Mouse (Mus musculus): Measurements from ENCODE around the gene Igsf3. TPM values are rescaled to one million over a fixed set of nuclear protein-coding genes. Genes with fewer than 3 reads are reported as not detected.

Igsf3 gene
- polyA plus RNA-seq, 1 experiment from 2014 or later, result 27.6 TPM

DNA sequence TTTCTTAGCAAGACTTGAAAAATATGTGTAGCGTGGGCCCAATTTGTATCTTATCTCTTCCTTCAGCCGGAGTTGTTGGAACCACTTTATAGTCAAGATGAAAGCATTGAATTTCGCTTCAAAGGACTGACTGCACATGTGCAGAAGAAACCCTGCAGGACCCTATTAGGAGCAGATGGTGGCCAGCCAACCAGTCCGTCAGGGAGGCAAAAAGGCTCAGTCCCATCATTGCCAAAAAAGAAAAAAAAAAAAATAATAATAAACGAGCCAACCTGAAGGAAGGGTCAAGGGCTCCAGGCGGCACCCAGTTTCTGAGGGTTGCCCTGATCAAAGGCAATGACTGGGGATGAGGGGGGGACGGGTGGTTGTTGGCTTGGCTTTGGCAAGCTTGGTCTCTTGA, 83.7 kb downstream of the Igsf3 start:
- 68% methylated on average over 7 of the region's 7 CpGs for WGBS
- no peak for ATAC-seq (ENCODE audit: low FRiP score)
- H3K4me3 ChIP-seq (ENCODE audit: low read depth, low read length), result no peak overlapping the region
- DNase-seq (ENCODE audit: low spot score), result no peak
- H3K27ac ChIP-seq (ENCODE audit: low read depth, low read length), result 0 out of 2 replicates have a peak overlapping the region, but pooled peaks have one; percentile 30
- no peaks in the 10 kb centered on the region for H3K9me3 ChIP-seq (ENCODE audit: control insufficient read depth, low read length)
- no peaks in the 10 kb centered on the region for H3K27me3 ChIP-seq (ENCODE audit: control insufficient read depth, insufficient read depth, low read length)
- no peak overlapping the region for H3K4me2 ChIP-seq (replicated peaks; ENCODE audit: low read depth, low read length)
- H3K9ac ChIP-seq (ENCODE audit: low read depth, low read length), result no peak overlapping the region
- H3K4me1 ChIP-seq (replicated peaks; ENCODE audit: control insufficient read depth, insufficient read depth, low read length), result no peaks in the 10 kb centered on the region; the same call in 1 of the 2 replicates
- peaks cover 9% of the 10 kb centered on the region for H3K36me3 ChIP-seq (ENCODE audit: control insufficient read depth, insufficient read depth, low read length)

DNA sequence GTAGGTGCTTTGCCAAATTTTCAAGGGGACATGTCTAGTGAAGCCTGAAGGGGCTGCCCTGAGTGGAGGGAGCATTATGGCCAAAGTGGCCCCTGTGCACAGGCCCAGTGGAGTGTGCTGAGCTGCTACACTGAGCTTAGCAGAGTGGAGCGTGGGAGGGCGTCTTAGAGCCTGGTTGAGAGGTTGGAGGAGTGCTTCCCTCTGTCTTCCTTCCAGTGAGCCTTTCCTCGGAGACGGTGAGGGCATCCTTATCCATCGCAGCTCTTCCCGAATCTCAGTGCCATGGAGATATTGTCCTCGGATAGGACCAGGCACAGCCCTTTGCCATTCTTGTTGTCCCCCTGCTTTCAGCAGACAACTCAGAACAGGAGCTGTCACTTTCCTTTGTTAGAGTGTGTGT, 84.2 kb downstream of the Igsf3 start:
- Histone ChIP-seq H3K4me3 (ENCODE audit: low read depth, low read length) (no peak overlapping the region), H3K36me3 (ENCODE audit: control insufficient read depth, insufficient read depth, low read length) (peaks cover 9% of the 10 kb centered on the region), H3K4me1 (replicated peaks; ENCODE audit: control insufficient read depth, insufficient read depth, low read length) (no peaks in the 10 kb centered on the region; the same call in 1 of the 2 replicates), H3K4me2 (replicated peaks; ENCODE audit: low read depth, low read length) (no peak overlapping the region), H3K9ac (ENCODE audit: low read depth, low read length) (no peak overlapping the region), H3K27ac (ENCODE audit: low read depth, low read length) (0 out of 2 replicates have a peak overlapping the region, but pooled peaks have one; percentile 30), H3K9me3 (ENCODE audit: control insufficient read depth, low read length) (no peaks in the 10 kb centered on the region), H3K27me3 (ENCODE audit: control insufficient read depth, insufficient read depth, low read length) (no peaks in the 10 kb centered on the region)
- WGBS, result 63% methylated on average over 7 of the region's 7 CpGs
- peak; percentile 28 for DNase-seq (ENCODE audit: low spot score)
- no peak for ATAC-seq (ENCODE audit: low FRiP score)

DNA sequence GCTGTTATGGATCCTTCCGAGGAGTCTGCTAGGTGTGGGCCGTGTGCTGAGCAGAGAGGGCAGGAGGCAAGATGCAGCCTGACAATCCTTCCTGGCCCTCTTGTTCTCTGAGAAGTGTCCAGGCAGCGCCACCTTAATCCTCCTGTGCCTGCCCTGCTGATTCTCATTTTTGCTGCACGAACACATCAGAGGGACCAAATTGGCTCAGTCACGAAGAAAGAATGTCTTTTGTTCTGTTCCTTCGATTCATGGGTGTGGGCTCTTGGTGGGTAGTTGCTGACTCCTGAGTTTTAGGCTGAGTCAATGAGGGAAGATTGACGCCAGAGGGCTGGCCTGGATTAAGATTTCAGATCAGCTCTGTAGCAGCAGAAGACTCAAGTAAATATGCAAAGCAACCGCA, 84.9 kb downstream of the Igsf3 start:
- H3K36me3 ChIP-seq (ENCODE audit: control insufficient read depth, insufficient read depth, low read length), result peaks cover 9% of the 10 kb centered on the region
- WGBS, result 29% methylated on average over 8 of the region's 8 CpGs
- peak overlapping the region; percentile 31 for H3K9ac ChIP-seq (ENCODE audit: low read depth, low read length)
- no peaks in the 10 kb centered on the region for H3K27me3 ChIP-seq (ENCODE audit: control insufficient read depth, insufficient read depth, low read length)
- H3K4me1 ChIP-seq (replicated peaks; ENCODE audit: control insufficient read depth, insufficient read depth, low read length), result no peaks in the 10 kb centered on the region; the same call in 1 of the 2 replicates
- H3K27ac ChIP-seq (ENCODE audit: low read depth, low read length), result peak overlapping the region; percentile 70; the same call in 1 of the 2 replicates
- no peak overlapping the region for H3K4me3 ChIP-seq (ENCODE audit: low read depth, low read length)
- ATAC-seq (ENCODE audit: low FRiP score), result peak; percentile 26; the same call in 1 of the 2 replicates
- peak; percentile 43 for DNase-seq (ENCODE audit: low spot score)
- no peaks in the 10 kb centered on the region for H3K9me3 ChIP-seq (ENCODE audit: control insufficient read depth, low read length)
- H3K4me2 ChIP-seq (replicated peaks; ENCODE audit: low read depth, low read length), result no peak overlapping the region

DNA sequence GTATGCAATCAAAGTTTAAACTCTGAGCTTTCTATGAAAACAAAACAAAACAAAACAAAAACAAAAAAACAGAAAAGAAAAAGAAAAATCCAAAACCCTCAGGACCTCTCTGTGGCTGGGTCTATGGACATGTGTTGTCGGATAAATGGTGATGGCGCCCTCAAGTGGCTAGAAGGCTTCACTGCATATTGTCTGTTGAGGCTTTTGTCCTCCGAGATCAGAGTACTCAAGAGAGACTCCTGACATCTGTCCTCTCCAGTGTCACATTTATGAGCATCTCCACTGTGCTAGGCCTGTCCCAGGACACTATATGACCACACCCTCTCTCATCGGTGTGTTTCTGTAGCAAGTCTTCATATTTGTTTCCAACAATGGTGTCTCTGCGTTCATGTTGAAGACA, 85.4 kb downstream of the Igsf3 start:
- DNase-seq (ENCODE audit: low spot score), result peak; percentile 91
- Histone ChIP-seq H3K27ac (ENCODE audit: low read depth, low read length) (no peak overlapping the region), H3K36me3 (ENCODE audit: control insufficient read depth, insufficient read depth, low read length) (peaks cover 9% of the 10 kb centered on the region), H3K9ac (ENCODE audit: low read depth, low read length) (peak overlapping the region; percentile 31; the same call in 1 of the 2 replicates), H3K4me2 (replicated peaks; ENCODE audit: low read depth, low read length) (no peak overlapping the region), H3K4me1 (replicated peaks; ENCODE audit: control insufficient read depth, insufficient read depth, low read length) (no peaks in the 10 kb centered on the region; the same call in 1 of the 2 replicates), H3K27me3 (ENCODE audit: control insufficient read depth, insufficient read depth, low read length) (no peaks in the 10 kb centered on the region), H3K9me3 (ENCODE audit: control insufficient read depth, low read length) (no peaks in the 10 kb centered on the region), H3K4me3 (ENCODE audit: low read depth, low read length) (no peak overlapping the region)
- ATAC-seq (ENCODE audit: low FRiP score), result peak; percentile 57
- 25% methylated on average over 5 of the region's 5 CpGs for WGBS

DNA sequence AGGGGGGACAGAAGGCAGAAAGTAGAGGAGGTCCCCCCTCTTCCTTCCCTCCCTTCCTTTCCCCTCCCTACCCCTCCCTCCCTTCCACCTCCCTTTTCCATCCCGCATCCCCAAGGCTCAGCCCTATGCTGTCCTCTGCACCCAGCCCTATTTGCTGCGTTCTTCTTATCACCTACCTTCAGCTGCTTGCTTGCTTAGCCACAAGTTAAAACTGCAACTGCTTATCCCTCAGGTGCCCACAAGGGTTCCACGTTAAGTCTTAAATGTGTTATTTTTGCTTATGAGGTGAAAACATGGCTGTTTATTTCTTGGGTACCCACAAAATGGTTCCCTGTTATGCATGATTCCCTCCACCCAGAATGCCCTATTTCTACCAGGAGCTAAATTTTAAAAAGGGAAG, 86.6 kb downstream of the Igsf3 start:
- Histone ChIP-seq H3K9ac (ENCODE audit: low read depth, low read length) (no peak overlapping the region), H3K27ac (ENCODE audit: low read depth, low read length) (no peak overlapping the region), H3K4me3 (ENCODE audit: low read depth, low read length) (no peak overlapping the region), H3K9me3 (ENCODE audit: control insufficient read depth, low read length) (no peaks in the 10 kb centered on the region), H3K4me2 (replicated peaks; ENCODE audit: low read depth, low read length) (no peak overlapping the region), H3K27me3 (ENCODE audit: control insufficient read depth, insufficient read depth, low read length) (no peaks in the 10 kb centered on the region), H3K4me1 (replicated peaks; ENCODE audit: control insufficient read depth, insufficient read depth, low read length) (no peaks in the 10 kb centered on the region; the same call in 1 of the 2 replicates), H3K36me3 (ENCODE audit: control insufficient read depth, insufficient read depth, low read length) (peaks cover 3% of the 10 kb centered on the region; the same call in 1 of the 2 replicates)
- WGBS, result 90% methylated on average over 3 of the region's 3 CpGs
- ATAC-seq (ENCODE audit: low FRiP score) (no peak), DNase-seq (ENCODE audit: low spot score) (no peak)

DNA sequence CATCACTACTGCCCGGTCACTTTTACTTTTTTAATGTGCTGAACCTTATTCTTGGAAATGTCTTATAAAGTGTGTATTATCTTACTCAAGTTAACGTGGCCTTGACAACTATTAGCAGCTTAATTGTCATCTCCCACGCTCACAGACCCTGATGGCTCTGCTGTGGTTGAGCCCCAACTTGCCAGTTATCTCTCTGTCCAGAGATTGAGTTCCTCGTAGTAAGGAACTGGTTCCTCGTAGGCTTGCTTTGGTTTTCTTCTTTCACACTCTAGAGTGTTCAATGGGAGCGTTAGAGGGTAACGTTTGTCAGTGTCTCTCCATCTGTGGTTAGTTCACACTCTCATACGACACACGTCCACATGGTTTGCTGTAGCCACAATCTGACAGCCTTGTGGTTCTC, 92.8 kb downstream of the Igsf3 start:
- Histone ChIP-seq H3K27ac (ENCODE audit: low read depth, low read length) (no peak overlapping the region), H3K9me3 (ENCODE audit: control insufficient read depth, low read length) (no peaks in the 10 kb centered on the region), H3K4me3 (ENCODE audit: low read depth, low read length) (no peak overlapping the region), H3K4me2 (replicated peaks; ENCODE audit: low read depth, low read length) (no peak overlapping the region), H3K27me3 (ENCODE audit: control insufficient read depth, insufficient read depth, low read length) (no peaks in the 10 kb centered on the region), H3K9ac (ENCODE audit: low read depth, low read length) (no peak overlapping the region), H3K36me3 (ENCODE audit: control insufficient read depth, insufficient read depth, low read length) (no peaks in the 10 kb centered on the region), H3K4me1 (replicated peaks; ENCODE audit: control insufficient read depth, insufficient read depth, low read length) (no peaks in the 10 kb centered on the region)
- ATAC-seq (ENCODE audit: low FRiP score) (no peak), DNase-seq (ENCODE audit: low spot score) (no peak)
- WGBS, result 90% methylated on average over 9 of the region's 9 CpGs

DNA sequence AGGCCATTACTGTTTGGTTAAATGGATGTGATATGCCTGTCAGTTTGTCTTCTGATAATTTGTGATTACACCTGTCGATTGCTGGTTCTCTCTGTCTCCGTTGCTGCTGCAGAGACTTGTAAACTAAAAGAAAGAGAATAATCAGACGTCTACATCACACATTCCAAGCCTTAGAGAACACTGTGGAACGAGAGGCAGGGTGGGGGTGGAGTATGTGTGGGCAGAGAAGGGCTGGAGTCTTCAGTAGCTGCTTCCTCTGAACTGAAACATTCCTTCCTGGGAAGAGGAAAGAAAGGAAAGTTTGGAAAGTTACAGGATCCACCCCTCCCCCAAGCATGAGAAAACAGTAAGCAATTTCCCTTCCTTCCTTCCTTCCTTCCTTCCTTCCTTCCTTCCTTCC, 95.0 kb downstream of the Igsf3 start:
- Histone ChIP-seq H3K36me3 (ENCODE audit: control insufficient read depth, insufficient read depth, low read length) (no peaks in the 10 kb centered on the region), H3K4me1 (replicated peaks; ENCODE audit: control insufficient read depth, insufficient read depth, low read length) (no peaks in the 10 kb centered on the region), H3K4me2 (replicated peaks; ENCODE audit: low read depth, low read length) (no peak overlapping the region), H3K9ac (ENCODE audit: low read depth, low read length) (no peak overlapping the region), H3K9me3 (ENCODE audit: control insufficient read depth, low read length) (no peaks in the 10 kb centered on the region), H3K27ac (ENCODE audit: low read depth, low read length) (no peak overlapping the region), H3K4me3 (ENCODE audit: low read depth, low read length) (no peak overlapping the region), H3K27me3 (ENCODE audit: control insufficient read depth, insufficient read depth, low read length) (no peaks in the 10 kb centered on the region)
- WGBS, result 47% methylated on average over 4 of the region's 4 CpGs
- ATAC-seq (ENCODE audit: low FRiP score) (no peak), DNase-seq (ENCODE audit: low spot score) (no peak)

DNA sequence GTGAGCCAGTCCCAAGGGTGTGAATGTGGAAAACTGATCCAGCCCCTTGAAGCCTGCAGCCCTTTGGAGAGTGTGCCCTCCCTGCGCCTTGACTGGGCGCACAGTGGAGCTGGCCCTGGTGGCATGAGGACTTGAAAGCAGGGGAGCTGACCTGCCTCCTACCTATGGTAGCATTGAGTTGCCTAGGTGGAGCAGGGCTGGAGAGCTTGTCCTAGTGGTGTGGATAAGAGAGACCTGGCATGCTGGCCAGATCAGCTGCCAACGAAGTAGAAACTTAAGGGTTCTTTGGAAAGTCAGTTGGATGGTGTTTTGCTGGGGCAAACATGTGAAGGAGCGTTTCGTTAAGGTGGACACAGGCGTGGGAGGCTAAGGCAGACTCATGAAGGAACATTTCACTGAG, 105.1 kb downstream of the Igsf3 start:
- Histone ChIP-seq H3K4me3 (ENCODE audit: low read depth, low read length) (no peak overlapping the region), H3K4me1 (replicated peaks; ENCODE audit: control insufficient read depth, insufficient read depth, low read length) (no peaks in the 10 kb centered on the region), H3K4me2 (replicated peaks; ENCODE audit: low read depth, low read length) (no peak overlapping the region), H3K36me3 (ENCODE audit: control insufficient read depth, insufficient read depth, low read length) (no peaks in the 10 kb centered on the region), H3K9me3 (ENCODE audit: control insufficient read depth, low read length) (no peaks in the 10 kb centered on the region), H3K27ac (ENCODE audit: low read depth, low read length) (no peak overlapping the region), H3K27me3 (ENCODE audit: control insufficient read depth, insufficient read depth, low read length) (no peaks in the 10 kb centered on the region), H3K9ac (ENCODE audit: low read depth, low read length) (no peak overlapping the region)
- DNase-seq (ENCODE audit: low spot score) (no peak), ATAC-seq (ENCODE audit: low FRiP score) (no peak)
- 90% methylated on average over 6 of the region's 6 CpGs for WGBS

DNA sequence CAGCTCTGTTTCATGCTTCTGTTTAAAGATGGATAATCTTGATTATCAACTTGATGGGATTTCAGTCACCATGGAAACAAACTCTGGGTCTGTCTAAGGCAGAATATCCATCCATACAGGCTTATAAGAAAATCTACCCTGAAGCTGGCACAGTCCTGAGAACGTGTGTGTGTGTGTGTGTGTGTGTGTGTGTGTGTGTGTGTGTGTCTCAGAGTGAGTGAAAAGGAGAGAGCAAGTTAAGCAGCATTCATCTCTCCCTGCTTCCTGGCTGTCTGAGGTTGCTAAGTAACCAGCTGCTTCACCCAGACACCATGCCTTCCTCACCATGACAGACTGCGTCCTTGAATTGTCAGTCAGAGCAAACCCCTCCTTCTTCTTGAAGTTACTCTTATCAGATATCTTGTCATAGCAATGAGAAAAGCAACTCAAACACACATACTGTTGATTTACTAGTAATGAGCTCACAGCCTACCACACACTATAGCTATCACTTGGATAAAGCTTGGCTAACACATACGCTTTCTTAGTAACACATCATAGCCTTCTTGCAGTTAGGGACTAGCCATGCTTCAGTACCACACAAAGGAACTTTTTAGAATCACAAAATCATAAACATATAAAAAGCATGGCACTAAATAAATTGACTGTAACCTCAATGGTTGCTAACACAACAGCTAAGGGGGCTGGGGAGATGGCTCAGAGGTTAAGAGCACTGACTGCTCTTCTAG, 106.5 kb downstream of the Igsf3 start:
- 73% methylated on average over 3 of the region's 3 CpGs for WGBS
- no peaks in the 10 kb centered on the region for H3K9me3 ChIP-seq (ENCODE audit: control insufficient read depth, low read length)

More for the DNA sequence above, 106.5 kb downstream of the Igsf3 start:
- Histone ChIP-seq H3K27ac (ENCODE audit: low read depth, low read length) (no peak overlapping the region), H3K9ac (ENCODE audit: low read depth, low read length) (no peak overlapping the region), H3K4me3 (ENCODE audit: low read depth, low read length) (no peak overlapping the region), H3K36me3 (ENCODE audit: control insufficient read depth, insufficient read depth, low read length) (no peaks in the 10 kb centered on the region), H3K4me2 (replicated peaks; ENCODE audit: low read depth, low read length) (no peak overlapping the region), H3K4me1 (replicated peaks; ENCODE audit: control insufficient read depth, insufficient read depth, low read length) (no peaks in the 10 kb centered on the region), H3K27me3 (ENCODE audit: control insufficient read depth, insufficient read depth, low read length) (no peaks in the 10 kb centered on the region)
- ATAC-seq (ENCODE audit: low FRiP score), result no peak
- DNase-seq (ENCODE audit: low spot score), result no peak

Data from hindbrain, embryonic 11.5 days (tissue).